Mouse (Mus musculus) liver, embryonic 13.5 days (tissue): Measurements from ENCODE around the gene Rflna. TPM values are rescaled to one million over a fixed set of nuclear protein-coding genes. Genes with fewer than 3 reads are reported as not detected.
A peak's percentile ranks its signal among the peaks of the same experiment; 100 is the strongest.

Experiments used
- ATAC-seq: fragments of 200-750 bp; cut with Nextera tagmentation; 2 replicates; pipeline ENCODE4 v1.8.0; 2017; ENCODE audit warnings: low read depth, mild to moderate bottlenecking, moderate number of reproducible peaks, moderate library complexity
- DNase-seq: peaks from one replicate; pipeline ENCODE4 v3.0.0; 2022
- H3K27ac ChIP-seq: fragments of 300-500 bp; sonication (generic); 2 replicates; pipeline ENCODE4 v1.5.1; 2015; ENCODE audit warnings: moderate library complexity, mild to moderate bottlenecking, inconsistent platforms
- H3K27me3 ChIP-seq: fragments of 300-500 bp; sonication (generic); 2 replicates; pipeline ENCODE4 v1.6.1; 2015; ENCODE audit warnings: mild to moderate bottlenecking, inconsistent platforms
- H3K36me3 ChIP-seq: fragments of 300-500 bp; sonication (generic); 2 replicates; pipeline ENCODE4 v1.6.1; 2015; ENCODE audit warnings: mild to moderate bottlenecking, inconsistent platforms
- H3K4me1 ChIP-seq: fragments of 300-500 bp; sonication (generic); replicated peaks from 2 replicates; pipeline ENCODE4 v1.6.1; 2015; ENCODE audit warnings: inconsistent platforms
- H3K4me2 ChIP-seq: fragments of 300-500 bp; sonication (generic); 2 replicates; pipeline ENCODE4 v1.6.1; 2015; ENCODE audit warnings: inconsistent platforms, mild to moderate bottlenecking, moderate library complexity
- H3K4me3 ChIP-seq: fragments of 300-500 bp; sonication (generic); replicated peaks from 2 replicates; pipeline ENCODE4 v1.5.1; 2015; ENCODE audit warnings: mild to moderate bottlenecking, inconsistent platforms
- H3K9ac ChIP-seq: fragments of 300-500 bp; sonication (generic); 2 replicates; pipeline ENCODE4 v1.6.1; 2015; ENCODE audit warnings: mild to moderate bottlenecking, inconsistent platforms
- H3K9me3 ChIP-seq: fragments of 300-500 bp; sonication (generic); replicated peaks from 2 replicates; pipeline ENCODE4 v1.6.1; 2016; ENCODE audit warnings: inconsistent platforms
- WGBS: fragments of 180-500 bp; shearing (Covaris S2); methylation state at CpG from one replicate; pipeline ENCODE4 v1.1.7; 2015; ENCODE audit not compliant: insufficient replicate concordance; 5-methylcytosine and 5-hydroxymethylcytosine counted together
- polyA plus RNA-seq: library from polyadenylated mRNA; unstranded; fragments of >200 nt; fragmentation: Nextera tagmentation; extraction: Ambion mirVana; gene quantifications from 2 replicates; pipeline ENCODE4 v1.2.1, GENCODE M21; 2015

Gene Rflna
- polyA plus RNA-seq, 1 experiment from 2014 or later = 0.32 TPM

DNA sequence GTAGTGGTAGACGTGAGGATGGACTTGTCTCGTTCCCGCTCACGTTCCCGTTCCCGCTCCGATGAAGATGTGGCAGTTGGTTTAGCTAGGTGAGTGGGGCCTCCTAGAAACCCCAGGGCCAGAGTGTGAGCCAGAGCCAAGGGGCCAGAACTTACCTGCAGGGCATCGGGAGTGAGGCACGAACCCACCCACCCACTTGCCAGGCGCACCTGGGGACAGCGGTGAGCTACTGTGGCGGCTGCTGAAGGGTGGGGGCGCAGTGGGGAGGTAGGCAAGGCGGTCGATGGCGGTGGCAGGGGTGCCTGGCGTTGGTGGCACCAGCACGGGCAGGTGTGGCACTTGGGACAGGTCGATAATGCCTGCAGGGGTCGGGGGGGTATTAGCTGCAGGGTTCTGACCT lies 25.9 kb downstream of the Rflna start:
- no peaks in the 10 kb centered on the region for H3K9me3 ChIP-seq
- H3K4me3 ChIP-seq = no peak overlapping the region
- ATAC-seq = no peak
- no peak overlapping the region for H3K4me2 ChIP-seq
- H3K27me3 ChIP-seq = no peaks in the 10 kb centered on the region
- no peaks in the 10 kb centered on the region for H3K4me1 ChIP-seq
- peaks cover 97% of the 10 kb centered on the region for H3K36me3 ChIP-seq
- DNase-seq = no peak
- WGBS = 92% methylated on average over 20 of the region's 20 CpGs
- no peak overlapping the region for H3K27ac ChIP-seq
- no peak overlapping the region for H3K9ac ChIP-seq

DNA sequence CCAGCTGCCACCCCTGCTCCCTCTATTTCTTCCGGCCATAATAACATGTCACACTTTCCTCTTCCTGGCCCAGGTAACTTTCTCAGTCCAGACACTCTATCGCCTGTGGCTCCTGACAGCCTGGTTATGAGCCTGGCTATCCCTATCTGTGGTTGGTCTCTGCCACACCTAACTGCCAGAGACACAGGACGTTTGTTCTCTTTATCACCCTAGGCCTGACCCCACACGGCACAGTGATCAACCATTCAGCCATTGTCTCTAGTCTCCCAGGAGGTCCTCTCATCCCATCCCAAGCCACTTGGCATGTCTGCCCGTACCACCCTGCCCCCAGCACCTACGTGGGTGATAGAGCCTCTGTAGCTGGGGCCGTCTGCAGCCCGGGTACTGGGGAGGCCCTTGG lies 33.5 kb downstream of the Rflna start:
- 54% methylated on average over 8 of the region's 8 CpGs for WGBS
- peaks cover 21% of the 10 kb centered on the region for H3K4me1 ChIP-seq
- H3K27ac ChIP-seq = no peak overlapping the region; the same call in 1 of the 2 replicates
- no peak overlapping the region for H3K9ac ChIP-seq
- H3K4me2 ChIP-seq = no peak overlapping the region
- no peaks in the 10 kb centered on the region for H3K27me3 ChIP-seq
- DNase-seq = no peak
- H3K4me3 ChIP-seq = no peak overlapping the region
- ATAC-seq = peak; percentile 69
- H3K9me3 ChIP-seq = no peaks in the 10 kb centered on the region
- H3K36me3 ChIP-seq = peaks cover 75% of the 10 kb centered on the region

DNA sequence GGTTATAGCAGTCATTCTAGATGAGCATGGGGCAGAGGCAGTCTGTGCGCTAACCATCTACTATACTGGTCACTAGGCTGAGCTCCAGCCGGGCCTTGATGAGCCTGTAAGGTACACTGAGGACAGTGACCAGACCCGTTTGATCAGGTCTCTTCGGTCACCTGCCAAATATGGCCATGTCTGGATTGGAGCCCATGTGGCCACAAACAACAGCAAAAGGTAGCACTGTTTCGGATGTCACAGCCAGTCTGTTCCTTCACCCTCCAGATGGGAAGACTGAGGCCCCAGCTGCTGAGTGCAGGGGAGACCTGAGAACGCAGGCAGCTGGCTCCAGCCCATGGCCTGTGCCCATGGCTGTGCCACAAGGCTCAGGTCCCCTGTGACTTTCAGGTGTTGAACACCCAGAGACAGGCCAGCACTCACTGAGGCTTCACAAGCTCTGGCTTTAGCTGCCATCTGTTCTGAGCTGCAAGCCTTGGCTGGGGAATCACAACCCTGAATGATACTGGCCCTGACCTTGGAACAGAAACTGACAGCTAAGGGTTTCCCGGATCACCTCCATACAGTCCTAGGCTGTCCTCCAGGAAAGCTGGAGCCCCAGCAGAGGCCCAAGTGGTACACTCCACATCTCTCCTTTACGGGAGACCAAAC lies 36.5 kb downstream of the Rflna start:
- Histone ChIP-seq H3K27me3 (no peaks in the 10 kb centered on the region), H3K9ac (no peak overlapping the region), H3K27ac (no peak overlapping the region), H3K36me3 (peaks cover 62% of the 10 kb centered on the region), H3K4me3 (no peak overlapping the region), H3K9me3 (no peaks in the 10 kb centered on the region), H3K4me2 (no peak overlapping the region), H3K4me1 (peaks cover 21% of the 10 kb centered on the region)
- 83% methylated on average over 8 of the region's 8 CpGs for WGBS
- DNase-seq (no peak), ATAC-seq (no peak)

DNA sequence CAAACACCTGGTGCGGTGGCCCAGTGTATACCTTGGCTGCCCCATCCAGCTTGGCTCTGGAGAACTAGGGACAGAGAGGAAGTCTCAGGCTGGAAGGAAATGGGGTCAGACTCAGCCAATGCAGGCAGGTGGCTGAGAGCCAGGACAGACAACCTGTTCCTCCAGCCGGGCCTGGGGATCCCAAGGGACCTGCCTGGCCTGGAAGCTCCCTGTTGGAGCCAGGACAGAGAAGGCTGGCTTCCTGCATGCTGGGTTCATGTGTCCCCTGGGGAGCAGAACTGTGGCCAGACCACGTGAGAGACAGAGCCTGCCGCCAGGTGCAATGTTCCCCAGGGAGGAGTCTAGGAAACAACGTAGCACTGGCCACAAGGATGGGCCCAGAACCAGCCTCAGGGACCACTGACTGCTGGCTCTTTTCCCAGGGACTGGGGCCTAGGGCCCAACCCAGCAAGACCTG lies 37.1 kb downstream of the Rflna start:
- Histone ChIP-seq H3K27ac (no peak overlapping the region), H3K4me1 (peaks cover 21% of the 10 kb centered on the region), H3K9me3 (no peaks in the 10 kb centered on the region), H3K4me2 (no peak overlapping the region), H3K4me3 (no peak overlapping the region), H3K9ac (no peak overlapping the region), H3K36me3 (peaks cover 57% of the 10 kb centered on the region), H3K27me3 (no peaks in the 10 kb centered on the region)
- WGBS = 78% methylated on average over 5 of the region's 5 CpGs
- DNase-seq (no peak), ATAC-seq (no peak)

DNA sequence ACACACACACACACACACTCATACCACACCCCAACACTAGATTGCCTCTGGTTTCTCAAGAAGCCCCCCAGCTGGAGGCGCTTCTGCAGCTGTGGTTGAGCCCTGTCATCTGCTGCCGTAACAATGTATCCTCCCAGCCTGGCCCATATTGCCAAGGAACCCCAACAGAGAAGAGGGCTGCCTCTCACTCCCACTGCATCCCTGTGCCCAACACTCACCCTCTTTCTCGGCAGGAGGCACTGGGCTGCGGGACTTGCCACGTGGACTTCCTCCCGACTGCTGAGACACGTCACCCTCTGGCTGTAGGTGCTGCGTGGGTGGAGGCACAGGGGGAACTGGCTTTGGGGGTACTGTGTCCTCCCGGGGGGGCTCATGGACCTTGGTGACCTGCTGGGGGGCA lies 38.6 kb downstream of the Rflna start:
- Histone ChIP-seq H3K4me2 (no peak overlapping the region), H3K36me3 (peaks cover 48% of the 10 kb centered on the region), H3K4me3 (no peak overlapping the region), H3K9me3 (no peaks in the 10 kb centered on the region), H3K9ac (no peak overlapping the region), H3K4me1 (peaks cover 16% of the 10 kb centered on the region), H3K27ac (no peak overlapping the region), H3K27me3 (no peaks in the 10 kb centered on the region)
- DNase-seq (no peak), ATAC-seq (no peak)
- WGBS = 75% methylated on average over 9 of the region's 9 CpGs

DNA sequence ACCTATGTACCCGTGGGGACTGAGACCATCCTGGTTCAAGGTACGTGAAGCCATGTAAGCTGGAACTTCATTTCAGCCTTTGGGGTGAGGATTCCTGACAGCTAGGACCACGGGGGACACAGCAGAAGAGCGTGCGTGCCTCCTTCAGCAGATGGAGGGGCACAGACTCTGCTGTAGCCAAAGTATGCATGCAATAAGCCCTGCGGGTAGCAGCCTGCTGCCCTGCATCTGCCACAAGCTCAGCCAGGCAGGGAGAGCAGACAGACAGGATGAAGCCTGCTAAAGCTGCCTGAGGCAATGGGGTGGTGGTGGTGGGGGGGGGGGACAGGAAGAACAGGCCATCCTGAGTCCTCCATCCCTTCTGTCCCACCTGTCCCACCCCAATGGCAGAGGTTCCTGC lies 40.4 kb downstream of the Rflna start:
- Histone ChIP-seq H3K36me3 (peaks cover 49% of the 10 kb centered on the region), H3K4me3 (no peak overlapping the region), H3K4me2 (no peak overlapping the region), H3K27me3 (no peaks in the 10 kb centered on the region), H3K9ac (no peak overlapping the region), H3K4me1 (peaks cover 19% of the 10 kb centered on the region), H3K27ac (no peak overlapping the region), H3K9me3 (no peaks in the 10 kb centered on the region)
- 85% methylated on average over 6 of the region's 6 CpGs for WGBS
- no peak for DNase-seq
- ATAC-seq = no peak

DNA sequence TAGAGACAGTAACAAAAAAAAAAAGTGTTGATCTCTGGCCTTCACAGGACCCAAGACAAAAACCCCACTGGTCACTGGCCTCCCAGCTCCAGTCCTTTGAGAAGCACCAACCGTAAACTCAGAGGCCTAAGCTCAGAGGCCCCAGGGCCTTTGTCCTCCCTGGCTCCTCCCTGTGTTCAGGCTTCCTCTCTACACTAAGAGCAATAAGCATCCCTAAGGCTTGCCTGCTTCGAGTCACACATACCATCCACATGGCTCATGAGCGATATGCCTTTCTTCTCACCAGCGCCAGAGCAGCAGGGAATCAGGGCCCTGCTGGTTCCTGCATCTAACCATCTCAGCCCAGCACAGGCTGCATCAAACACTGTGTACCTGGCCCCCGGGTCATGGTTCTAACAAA lies 42.2 kb downstream of the Rflna start:
- H3K4me1 ChIP-seq = peaks cover 37% of the 10 kb centered on the region
- WGBS = 81% methylated on average over 5 of the region's 5 CpGs
- ATAC-seq (no peak), DNase-seq (no peak)
- no peak overlapping the region for H3K9ac ChIP-seq
- H3K27ac ChIP-seq = no peak overlapping the region
- peaks cover 45% of the 10 kb centered on the region for H3K36me3 ChIP-seq
- no peaks in the 10 kb centered on the region for H3K27me3 ChIP-seq
- no peak overlapping the region for H3K4me2 ChIP-seq
- no peak overlapping the region for H3K4me3 ChIP-seq
- no peaks in the 10 kb centered on the region for H3K9me3 ChIP-seq

DNA sequence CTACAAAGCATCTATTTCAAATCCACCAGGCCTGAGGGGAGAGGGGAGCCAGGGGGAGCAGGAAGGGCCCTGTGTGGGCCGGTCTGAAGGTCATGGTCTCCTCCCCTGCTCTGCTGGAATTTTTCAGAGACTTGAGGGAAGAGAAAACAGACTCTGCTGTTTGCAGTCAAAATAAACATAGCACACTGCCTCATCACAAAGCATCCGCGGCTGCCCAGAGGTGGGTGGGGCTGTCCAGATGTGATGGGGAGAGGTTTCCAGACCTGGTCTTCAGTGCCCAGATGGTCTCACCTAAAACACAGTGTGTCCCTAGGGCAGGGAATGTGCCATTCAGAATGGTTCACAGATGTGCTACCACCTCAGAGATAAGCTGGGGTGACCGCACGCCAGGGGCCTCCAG lies 43.4 kb downstream of the Rflna start:
- H3K27me3 ChIP-seq = no peaks in the 10 kb centered on the region
- peaks cover 44% of the 10 kb centered on the region for H3K4me1 ChIP-seq
- DNase-seq (no peak), ATAC-seq (no peak)
- no peaks in the 10 kb centered on the region for H3K9me3 ChIP-seq
- no peak overlapping the region for H3K9ac ChIP-seq
- H3K4me3 ChIP-seq = no peak overlapping the region
- H3K27ac ChIP-seq = peak overlapping the region; percentile 94
- WGBS = 77% methylated on average over 5 of the region's 5 CpGs
- peaks cover 58% of the 10 kb centered on the region for H3K36me3 ChIP-seq
- H3K4me2 ChIP-seq = no peak overlapping the region

DNA sequence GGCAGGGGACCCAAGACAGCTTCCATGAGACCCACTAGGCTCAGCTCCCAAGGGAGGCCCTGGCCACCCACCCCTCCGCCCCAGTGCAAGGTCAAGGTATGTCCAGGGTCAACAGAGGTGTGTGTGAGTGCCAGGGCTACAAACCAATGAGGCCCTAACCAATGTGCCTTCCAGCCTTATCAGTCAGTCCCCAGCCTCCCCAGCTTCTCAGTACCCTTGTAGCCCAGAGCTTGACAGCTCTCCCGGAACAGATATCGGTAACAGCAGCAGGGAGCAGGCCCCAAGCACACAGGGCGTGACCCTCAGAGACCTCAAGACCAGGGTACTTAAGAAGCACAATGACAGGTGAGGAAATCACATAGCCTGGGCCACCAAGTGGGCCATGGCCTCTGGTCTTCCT lies 46.5 kb downstream of the Rflna start:
- Histone ChIP-seq H3K4me3 (peak overlapping the region; percentile 26; the same call in 1 of the 2 replicates), H3K9ac (peak overlapping the region; percentile 67), H3K4me2 (peak overlapping the region; percentile 65), H3K4me1 (peaks cover 74% of the 10 kb centered on the region), H3K9me3 (no peaks in the 10 kb centered on the region), H3K27me3 (no peaks in the 10 kb centered on the region), H3K27ac (peak overlapping the region; percentile 94), H3K36me3 (peaks cover 44% of the 10 kb centered on the region)
- WGBS = 43% methylated on average over 4 of the region's 4 CpGs
- DNase-seq (peak; percentile 80), ATAC-seq (peak; percentile 92)

DNA sequence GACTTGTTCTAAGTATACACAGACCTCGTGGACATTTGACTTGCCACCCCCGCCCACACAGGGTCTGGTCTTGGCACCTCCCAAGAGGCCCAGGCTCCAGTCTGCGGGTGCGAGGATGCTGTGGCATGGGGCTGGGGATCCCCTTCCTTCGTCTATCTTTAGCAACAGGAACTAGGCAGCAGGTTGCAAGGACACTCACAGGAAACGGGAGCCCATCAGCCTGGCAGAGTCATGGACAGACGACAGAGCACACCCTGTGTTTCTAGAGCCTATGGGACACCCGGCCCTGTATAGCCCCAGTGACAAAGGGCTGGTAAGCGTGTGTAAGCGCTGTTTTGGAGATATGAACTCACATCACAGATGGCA lies 49.2 kb downstream of the Rflna start:
- 55% methylated on average over 10 of the region's 10 CpGs for WGBS
- 0 out of 2 replicates have a peak overlapping the region, but pooled peaks have one; percentile 63 for H3K4me2 ChIP-seq
- H3K27ac ChIP-seq = peak overlapping the region; percentile 94
- H3K36me3 ChIP-seq = peaks cover 35% of the 10 kb centered on the region
- peaks cover 91% of the 10 kb centered on the region for H3K4me1 ChIP-seq
- H3K9ac ChIP-seq = peak overlapping the region; percentile 39
- no peak for DNase-seq
- peaks cover 6% of the 10 kb centered on the region for H3K27me3 ChIP-seq
- no peaks in the 10 kb centered on the region for H3K9me3 ChIP-seq
- ATAC-seq = no peak
- no peak overlapping the region for H3K4me3 ChIP-seq

DNA sequence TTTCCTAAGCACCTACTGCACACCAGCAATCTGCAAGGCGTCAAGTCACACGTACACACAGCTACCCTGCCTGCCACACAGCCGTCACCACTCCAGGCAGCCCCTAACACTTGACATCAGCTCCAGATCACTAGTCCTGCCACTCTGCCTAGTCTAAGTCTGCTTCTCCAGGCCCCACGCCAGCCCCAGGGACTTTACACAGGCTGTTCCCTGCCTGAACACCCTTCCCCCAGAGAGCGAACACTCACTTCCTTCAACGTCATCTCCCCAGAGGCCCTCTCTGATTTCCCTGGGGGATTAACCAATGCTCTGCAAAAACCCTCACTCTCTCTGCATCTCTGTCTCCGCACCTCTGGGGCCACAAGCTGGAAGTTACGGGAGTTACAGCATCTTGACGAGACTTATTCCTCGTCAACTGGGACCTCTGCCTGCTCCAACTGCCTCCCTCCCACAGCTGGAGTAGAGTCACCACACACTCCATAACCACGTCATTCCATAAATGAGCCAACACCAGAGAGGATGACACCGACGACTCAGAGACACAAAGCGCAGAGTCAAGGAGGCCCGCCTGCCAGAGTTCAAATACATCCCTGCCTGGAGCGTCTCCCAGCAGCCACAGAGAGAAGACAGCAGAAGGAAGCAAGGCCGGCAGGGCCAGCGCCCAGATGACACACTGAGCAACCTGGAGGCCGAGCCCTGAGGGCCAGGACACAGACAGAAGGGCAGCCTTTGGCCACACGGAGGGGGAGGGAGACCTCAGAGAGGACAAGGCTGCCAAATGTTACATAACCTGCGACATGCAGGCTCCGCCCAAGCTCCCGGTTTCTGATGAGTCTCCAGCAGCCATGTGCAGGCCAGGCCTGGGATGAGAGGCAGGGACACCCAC lies 49.8 kb downstream of the Rflna start:
- peak overlapping the region; percentile 94 for H3K27ac ChIP-seq
- 62% methylated on average over 23 of the region's 23 CpGs for WGBS
- H3K4me1 ChIP-seq = peaks cover 94% of the 10 kb centered on the region

More for the DNA sequence above, 49.8 kb downstream of the Rflna start:
- H3K9me3 ChIP-seq = no peaks in the 10 kb centered on the region
- peaks cover 12% of the 10 kb centered on the region for H3K27me3 ChIP-seq
- H3K4me2 ChIP-seq = peak overlapping the region; percentile 63
- H3K36me3 ChIP-seq = peaks cover 29% of the 10 kb centered on the region
- DNase-seq (peak; percentile 31), ATAC-seq (peak; percentile 35)
- H3K4me3 ChIP-seq = peak overlapping the region; percentile 35
- H3K9ac ChIP-seq = peak overlapping the region; percentile 68
